Mouse (Mus musculus): ENCODE data around the gene Rsc1a1. TPM values are rescaled to one million over a fixed set of nuclear protein-coding genes. Genes with fewer than 3 reads are reported as not detected.

The Rsc1a1 gene
- total RNA-seq, 2 experiments from 2014 or later: 2.8 to 5.5 TPM

DNA sequence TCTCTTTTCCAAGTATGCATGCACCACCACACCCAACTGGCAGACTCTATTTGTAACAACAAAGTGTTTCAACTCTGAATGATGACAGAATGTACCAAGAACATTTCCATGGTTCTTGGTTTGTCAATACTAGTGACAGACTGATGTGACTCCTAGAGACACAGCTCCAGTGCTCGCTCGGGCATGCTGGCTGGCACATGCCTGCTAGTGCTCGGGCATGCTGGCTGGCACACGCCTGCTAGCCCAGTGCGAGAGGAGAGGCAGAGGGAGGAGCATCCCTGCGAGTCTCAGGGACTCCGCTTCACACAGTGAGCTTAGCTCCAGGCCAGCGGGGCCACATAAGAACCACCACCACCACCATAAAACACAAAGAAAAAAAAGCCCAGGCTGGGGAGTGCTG is 9.3 kb upstream of the Rsc1a1 start:
- DNase-seq: no peak

DNA sequence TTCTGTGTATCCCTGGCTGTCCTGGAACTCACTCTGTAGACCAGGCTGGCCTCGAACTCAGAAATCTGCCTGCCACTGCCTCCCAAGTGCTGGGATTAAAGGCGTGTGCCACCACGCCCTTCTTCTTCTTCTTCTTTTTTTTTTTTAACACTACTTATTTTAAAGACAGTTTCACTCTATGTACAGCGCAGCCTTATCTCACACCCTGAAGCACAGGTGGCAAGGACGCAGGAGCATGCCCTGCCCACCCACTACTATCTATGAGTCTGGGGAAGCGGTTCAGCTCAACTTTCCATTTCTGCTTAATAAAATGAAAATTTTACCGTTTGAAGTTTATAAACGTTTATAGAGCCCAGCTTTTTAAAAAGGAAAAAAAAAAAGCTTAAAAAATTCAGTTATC is 3.1 kb upstream of the Rsc1a1 start:
- DNase-seq: no peak

DNA sequence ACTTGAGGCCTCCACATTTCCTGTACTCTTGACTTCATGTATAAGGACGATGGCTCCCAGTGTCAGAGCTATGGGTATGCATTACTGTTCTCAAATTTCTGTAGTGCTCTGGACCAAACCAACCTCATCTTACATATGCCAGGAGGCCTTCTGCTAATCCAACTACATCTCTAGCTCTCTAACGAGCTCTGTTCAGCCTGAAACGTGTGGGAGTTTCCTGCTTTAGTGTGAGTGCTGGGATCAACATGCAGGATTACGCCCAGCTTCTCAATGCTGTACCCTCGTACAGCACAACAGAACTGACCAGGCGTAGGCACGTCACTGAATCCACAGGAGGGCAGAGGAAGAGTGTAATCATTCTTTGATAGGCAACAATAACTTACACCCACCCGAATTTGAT is 1.1 kb upstream of the Rsc1a1 start:
- no peak for DNase-seq

DNA sequence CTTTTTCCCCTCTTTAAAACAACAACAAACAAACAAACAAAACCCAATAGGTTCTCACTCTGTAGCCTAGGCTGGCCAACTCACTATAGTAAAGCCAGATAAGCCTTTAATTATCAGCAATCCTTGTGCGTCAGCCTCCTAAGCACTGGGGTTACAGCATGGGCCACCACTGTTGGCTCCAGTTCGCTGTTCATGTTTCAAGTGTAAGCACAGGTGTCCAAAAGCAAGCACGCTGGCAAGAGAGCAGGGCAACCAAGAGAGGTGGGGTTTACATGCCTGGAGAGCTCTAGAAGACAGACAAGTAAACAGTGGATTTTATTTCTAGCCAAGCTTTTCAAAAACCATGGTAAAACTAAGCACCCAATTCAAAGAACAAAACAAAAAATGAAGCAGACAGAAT is 694 bp upstream of the Rsc1a1 start:
- no peak for DNase-seq

DNA sequence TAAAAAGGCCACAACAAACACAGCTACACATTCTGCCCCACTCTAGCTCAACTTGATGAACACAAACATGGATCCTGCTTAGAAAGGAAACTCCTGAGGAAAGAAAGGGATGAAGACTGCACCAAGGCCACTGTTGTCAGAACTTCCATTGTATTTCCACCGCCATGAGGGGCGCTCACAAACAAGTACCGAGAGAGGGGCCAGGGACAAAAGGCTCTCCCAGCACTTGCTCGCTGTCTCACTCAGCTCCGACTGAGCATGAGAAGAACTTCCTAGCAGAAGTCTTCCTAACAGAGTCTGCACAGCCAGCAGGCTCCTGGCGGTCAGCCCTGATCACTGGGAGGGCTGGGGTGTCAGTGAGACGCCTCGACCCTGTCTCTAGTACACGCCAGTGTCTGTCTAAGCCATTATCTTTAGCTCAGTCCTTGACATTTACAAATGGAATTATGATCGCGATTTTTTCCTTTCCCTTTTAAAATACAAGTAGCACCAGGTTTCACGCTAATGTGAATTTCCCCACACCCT is 2.6 kb downstream of the Rsc1a1 start:
- peak; percentile 25 for DNase-seq

DNA sequence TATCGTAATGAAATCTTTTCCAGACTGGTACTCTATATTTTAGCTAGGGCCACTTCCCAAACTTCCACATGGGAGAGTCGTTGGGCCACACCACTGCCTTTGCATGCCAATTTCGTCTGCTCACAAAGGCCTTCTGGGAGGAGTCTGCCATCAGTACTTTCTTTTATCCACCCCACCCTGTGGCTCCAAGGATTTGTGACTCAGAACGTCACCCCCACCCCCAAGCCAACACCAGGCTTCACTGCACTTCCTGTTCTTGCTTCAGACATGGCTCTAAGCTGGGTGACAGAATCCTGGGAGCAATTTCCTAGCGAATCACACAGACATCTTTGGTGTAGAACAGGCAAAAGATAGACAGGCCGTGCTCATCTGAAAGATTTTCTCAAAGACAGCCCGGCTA is 3.6 kb downstream of the Rsc1a1 start:
- no peak for DNase-seq

DNA sequence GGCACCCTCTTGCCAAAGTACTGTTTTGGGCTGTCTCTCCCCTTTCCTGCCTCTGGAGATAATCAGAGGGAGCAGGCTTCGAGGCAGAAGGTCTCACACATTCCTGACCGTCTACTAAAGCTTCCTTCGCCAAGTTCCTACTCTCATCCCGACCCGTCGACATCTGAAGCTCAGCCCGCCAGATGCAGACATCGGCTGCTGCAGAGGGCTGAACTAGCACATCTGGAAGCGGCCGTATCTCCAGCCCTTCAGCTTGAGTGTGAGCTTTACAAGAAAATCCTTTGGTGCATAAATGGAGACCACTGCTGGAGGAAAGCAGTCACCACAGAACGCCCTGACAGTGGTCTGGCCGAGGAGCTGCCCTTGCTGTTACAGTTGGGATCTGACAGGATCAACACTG is 4.5 kb downstream of the Rsc1a1 start:
- DNase-seq: no peak

DNA sequence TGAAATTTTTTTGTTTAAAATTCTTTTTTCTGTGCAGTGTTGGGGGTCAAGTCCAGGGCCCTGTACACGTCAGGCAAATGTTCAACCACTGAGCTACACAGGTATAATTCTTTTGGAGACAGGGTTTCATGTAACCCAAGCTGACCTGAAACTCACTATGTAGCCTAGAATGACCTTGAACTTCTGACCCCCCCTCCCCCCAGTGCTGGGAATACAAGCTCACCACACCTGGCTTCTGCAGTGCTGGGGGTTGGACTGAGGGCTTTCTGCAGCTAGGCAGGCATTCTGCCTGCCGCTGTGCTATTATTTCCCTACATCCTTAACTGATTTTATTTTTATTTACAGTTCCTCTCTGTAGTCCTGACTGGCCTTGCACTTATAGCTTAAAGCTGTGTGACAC is 6.4 kb downstream of the Rsc1a1 start:
- DNase-seq: no peak

DNA sequence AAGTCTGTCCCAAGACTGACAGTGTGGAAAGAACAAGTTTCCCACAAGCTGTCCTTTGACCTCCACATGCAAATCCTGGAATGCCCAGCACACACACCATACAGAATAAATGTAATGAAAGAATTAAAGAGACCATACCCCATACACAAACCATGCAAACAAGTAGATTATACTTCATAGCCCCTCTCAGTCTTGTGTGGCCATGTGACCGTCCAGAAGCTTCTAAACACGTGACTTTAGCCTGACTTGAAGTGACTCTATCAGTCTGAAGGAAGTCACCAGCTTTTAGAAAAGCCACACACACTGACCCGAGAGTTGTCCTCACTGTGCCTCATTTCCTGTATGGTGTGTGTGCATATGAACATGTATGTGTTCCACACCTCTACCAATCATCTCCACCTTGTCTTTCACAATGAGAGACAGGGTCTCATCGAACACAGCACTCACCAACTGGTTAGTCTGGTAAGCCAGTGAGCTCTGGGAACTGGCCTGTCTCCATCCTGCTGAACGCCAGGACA is 8.9 kb downstream of the Rsc1a1 start:
- DNase-seq: no peak

DNA sequence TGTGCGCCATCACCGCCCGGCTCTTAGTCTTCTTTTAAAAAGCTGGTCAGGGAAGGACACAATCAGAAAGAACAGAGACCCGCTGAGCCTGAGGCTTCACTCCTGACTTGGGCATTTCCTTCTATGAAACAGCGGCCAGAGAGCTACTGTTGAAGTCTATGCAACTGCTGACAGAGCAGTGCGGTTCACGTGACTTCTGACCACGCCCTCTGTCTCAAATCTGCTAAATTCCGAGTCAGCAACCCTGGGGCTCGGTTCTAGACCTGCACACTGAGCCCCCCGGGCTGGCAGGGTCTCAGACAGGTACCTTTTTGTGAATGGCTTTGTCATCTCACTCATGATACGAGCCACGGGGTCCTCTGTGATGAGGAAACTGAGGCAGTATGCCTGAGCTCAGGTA is 13.1 kb downstream of the Rsc1a1 start:
- DNase-seq: no peak

DNA sequence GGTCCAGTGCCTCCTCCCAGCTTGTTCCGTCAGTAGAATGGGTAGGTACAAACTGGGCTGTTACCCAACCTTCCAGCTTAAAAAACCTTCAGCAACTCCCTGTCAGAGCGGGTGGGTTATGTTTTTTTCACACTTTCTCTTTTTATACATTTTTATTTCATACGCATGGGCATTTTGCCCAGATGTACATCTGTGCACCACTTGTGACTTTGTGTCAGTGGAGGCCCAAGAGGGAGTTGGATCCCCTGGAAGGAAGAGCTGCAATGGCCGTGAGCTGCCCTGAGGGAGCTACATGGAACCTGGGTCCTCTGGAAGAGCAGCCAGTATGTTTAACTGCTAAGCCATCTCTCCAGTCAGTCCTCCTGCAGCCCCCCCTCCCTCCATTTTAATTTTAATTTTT is 14.0 kb downstream of the Rsc1a1 start:
- no peak for DNase-seq

DNA sequence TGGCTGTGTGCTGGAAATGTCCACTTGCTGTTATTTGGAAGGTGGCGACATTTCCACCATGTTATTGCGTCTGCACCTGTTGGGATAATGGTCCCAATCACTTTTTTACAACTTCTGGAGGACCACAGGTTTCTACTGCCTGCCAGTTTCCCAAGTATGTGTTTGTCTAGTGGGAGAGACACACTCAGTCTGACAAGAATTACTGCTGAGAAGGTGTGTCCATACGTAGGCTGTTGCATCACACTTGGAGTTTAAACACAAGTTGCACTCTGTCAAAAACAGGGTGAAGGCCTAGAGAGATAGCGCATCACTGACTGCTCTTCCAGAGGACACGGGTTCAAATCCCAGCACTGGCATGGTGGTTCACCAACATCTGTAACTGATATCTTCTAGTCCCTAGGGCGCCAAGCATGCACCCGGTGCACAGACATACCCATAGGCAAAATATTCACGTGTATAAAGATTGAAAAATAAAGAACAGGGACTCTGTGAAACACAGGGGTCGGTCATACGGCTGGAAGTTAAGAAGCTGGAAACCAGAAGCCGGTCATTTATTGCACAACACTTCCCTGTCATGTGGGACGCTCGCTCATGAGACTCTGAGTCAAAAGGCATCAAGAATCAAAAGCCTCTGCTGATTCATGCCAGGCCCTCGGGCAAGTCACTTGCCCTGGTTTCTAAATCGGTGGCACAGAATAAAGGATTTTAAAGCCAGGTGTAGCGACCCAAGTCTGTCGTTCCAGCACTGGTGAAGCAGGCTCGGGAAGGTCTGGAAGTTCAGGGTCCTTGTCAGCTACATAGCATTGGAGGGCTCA is 15.3 kb downstream of the Rsc1a1 start:
- no peak for DNase-seq

DNA sequence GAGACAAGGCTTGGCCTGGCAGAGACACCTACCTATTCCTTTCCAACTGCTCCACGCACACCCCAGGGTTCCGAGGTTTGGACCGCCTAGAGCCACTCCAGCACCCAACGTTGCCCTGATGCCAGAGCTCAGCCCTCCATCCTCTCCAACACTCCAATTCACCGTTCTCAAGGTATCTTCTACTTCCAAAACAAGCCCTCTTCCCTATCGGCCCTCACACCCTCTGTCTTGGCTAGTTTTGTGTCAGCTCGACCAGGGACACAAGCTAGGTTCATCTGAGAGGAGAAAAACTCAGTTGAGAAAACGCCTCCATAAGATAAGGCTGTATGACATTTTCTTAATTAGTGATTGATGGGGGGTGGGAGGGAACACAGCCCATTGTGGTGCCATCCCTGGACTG is 20.6 kb downstream of the Rsc1a1 start, which contains the start of gene Plekhm2:
Plekhm2 (minus strand) TSS at position 101 of the 400 bp plus-strand sequence.
- DNase-seq: no peak

DNA sequence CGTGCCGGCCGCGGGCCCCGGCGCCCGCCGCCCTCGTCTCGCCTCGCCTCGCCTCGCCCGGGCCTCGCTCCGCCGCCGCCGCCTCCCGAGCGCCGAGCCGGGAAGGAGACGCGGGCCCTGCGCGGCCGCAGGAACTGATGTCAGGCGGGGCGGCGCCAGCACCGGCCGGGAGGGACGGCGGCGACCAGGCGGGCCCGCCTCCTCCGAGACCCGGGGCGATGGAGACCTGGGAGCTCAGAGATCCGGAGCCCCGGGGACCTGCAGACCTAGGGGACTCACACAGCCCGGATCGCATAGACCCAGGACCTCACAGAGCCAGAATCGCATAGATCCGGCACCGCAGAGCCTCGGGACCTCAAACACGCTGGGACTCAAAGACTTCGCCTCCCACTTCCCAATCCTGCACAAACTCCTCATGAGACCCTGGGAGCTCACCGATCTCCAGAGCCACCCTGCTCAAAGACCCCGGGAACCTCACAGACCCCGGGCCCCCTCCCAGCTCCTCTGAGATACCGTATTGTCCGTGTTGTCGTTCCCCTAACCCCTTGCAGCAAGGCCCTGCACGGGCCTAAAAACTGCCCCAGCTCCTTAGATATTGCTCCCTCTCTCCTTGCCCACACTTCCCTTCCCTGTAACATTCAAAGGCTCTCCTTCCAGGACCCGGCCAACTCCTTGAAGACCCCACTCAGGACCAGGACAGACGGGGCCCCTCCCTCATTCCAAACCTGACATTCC is 21.2 kb downstream of the Rsc1a1 start:
- peak; percentile 81 for DNase-seq

DNA sequence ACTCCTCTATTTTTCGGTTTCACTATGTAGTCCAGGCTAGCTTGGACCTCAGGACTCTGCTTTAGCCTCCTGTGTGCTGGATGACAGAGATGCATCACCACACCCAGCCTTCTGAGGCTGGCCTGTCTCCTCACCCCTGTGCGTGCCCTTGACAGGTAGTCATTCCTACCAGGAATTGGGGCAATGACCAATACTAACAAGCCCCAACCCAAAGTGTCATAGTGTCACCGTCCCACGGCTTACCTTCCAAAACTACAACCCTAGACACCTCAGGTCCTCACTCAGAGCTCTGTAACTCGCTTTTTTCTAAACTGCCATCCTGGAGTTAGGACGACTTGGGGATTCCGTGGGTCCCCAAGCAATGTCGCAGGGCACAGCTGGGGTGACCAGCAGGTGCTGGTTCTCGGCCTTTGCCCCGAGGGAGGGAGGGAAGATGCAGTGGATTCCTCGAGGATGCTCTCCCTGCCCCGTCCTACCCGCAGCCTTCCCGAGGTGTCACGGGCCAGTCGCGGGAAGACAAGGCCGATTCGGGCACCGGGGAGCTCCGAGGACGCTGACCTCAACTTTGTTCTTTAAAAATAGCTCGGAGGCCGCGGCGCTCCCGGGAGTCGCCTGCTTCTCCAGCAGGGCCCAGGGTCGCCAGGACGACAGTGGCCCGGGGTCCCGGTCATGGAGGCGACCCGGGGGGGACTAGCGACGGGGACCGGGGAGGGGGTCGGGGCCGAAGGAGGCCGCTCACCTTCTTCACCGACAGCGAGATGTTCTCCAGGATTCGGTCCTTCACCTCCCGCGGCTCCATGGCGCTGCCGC is 22.1 kb downstream of the Rsc1a1 start:
- DNase-seq: peak; percentile 47

DNA sequence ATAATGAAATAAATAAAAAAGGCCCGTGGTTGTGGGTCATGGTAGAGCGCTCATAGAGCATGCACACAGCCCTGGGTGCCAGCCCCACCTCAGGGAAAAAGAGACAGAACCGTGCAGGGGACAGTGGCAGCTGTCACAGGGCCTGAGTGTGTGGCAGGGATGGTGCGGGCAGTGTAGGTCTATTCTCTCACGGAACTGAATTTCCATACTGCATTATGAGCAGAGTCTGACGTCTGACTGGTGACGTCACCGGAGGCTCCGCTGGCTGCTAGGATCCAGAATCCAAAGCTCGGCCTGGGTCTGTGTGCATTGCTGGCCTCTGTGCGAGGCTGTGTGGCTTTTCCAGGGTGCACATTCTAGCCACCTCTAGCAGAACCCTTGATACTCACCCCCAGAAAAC is 24.5 kb downstream of the Rsc1a1 start:
- no peak for DNase-seq

DNA sequence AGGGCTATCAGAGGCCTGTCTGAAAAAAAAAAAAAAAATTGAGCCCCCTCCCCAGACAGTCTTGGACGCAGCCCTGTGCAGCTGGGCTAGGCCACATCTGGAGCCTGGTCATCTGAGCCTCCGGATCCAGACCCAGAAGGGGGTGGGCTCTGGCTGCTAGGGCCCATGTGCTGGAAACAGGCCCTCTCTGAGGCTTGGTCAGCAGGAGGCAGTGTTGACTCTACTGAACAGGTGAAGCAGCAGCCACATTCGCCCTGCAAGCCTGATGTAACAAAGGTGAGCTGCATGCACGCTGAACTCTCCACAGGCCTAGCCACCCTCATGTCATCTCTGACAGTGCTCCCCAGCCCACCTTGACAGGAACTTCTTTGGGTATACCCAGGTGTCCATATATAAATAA is 25.7 kb downstream of the Rsc1a1 start:
- DNase-seq: no peak

DNA sequence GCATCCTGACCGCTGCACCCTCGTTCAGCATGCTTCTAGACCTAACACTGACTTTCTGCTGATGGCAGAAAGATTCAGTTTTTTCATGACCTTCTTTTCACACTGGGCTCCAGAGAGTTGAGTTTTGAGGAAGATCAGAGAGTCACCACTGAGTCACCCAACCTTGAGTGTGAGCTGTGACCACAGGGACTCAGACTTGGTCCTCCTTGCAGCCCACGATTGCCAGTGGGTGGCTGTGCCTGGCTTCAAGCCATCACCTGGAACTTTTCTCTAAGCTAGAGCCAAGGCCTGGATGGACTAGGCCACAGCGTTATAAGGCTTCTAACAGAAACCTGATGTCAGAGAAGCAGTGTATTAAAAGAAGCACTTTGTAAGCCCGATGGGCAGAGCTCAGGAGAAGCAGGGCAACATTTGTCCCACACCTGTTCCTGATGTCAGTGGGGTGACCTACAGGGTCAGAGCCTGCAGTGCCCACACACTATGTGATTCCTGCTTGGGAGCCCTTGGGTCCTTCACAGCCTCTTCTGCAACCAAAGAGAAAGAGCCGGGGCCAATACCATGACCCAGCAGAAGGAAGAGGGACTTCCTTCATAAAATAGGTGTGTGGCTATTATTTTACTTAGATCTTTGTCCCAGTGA is 26.4 kb downstream of the Rsc1a1 start:
- DNase-seq: no peak

DNA sequence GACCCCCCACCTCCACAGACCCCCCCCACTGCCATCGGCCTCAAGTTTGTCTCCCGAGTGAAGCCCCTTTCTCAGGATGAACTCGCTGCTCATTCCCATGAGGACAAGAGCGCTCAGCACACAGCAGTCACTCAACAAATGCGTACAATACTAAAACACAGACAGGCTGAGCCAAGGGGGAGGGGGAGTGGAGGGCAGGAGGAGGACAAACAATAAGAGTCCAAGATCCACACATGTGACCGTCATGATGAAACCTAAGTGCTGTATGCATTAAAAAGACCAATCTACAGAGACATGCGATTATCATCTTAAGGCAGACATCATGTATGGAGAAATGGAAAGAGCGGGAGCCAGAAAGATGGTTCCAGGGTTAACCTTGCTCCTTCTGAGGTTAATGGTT is 28.5 kb downstream of the Rsc1a1 start:
- DNase-seq: no peak

DNA sequence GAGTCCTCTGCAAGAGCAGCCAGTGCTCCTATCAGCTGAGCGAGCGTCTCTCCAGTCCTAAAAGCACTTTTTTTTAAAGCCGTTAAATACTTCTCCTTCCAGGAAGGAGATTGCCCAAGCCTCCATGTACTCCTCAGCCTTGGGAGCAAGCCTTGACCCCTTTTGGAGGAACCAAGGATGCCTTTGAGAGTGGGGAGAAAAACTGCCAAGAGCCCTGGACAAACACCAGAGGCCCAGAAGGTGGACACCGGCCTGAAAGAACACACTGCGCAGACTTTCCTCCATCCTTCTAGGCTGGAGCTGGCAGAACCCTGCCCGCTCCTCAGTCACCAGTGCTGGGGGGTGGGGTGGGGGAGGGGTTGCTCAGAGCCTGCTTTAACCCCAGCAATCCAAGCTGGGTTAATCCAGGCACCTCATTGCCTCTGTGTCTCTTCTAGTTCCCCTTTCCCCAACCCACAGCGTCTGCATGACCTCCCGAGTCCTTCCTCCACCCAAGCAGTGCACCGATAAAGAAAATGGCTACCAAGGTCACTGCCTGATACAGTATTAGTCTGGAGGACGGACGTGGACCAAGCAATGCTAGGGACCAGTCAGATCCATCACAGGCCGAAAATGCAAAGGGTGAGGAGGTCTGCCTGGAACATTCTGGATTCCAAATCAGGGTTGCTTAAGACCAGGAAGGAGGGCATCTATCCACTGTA is 29.3 kb downstream of the Rsc1a1 start:
- DNase-seq: no peak

DNA sequence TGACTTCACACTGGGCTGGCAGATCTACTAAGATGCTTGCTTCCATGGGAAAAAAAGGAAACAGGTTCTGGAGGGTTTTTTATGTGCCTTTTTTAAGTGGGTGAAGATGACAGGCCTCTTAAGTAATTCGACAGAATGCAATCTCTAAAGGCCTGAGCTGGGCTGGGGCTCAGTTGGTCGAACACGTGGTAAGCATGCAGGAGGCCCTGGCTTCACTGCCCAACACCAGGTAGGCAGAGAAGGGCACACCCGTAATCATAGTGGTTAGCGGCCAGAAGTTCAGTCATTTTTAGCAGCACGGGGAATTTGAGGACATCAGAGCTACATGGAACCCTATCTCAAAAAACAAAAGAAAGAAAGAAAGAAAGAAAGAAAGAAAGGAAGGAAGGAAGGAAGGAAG is 30.9 kb downstream of the Rsc1a1 start:
- DNase-seq: no peak

Data from gastrocnemius, postnatal 10 days (tissue).